Mouse (Mus musculus) stomach, postnatal 0 days (tissue): Measurements from ENCODE around the gene Gm11549.

Experiments used
- CTCF ChIP-seq: IDR thresholded peaks from 2 replicates; pipeline ENCODE4 v1.5.1; 2016; ENCODE audit warnings: antibody characterized with exemption, low read depth, mild to moderate bottlenecking, moderate library complexity
- EP300 ChIP-seq: optimal IDR thresholded peaks from 2 replicates; pipeline ENCODE3; 2016; ENCODE audit warnings: antibody characterized with exemption

DNA sequence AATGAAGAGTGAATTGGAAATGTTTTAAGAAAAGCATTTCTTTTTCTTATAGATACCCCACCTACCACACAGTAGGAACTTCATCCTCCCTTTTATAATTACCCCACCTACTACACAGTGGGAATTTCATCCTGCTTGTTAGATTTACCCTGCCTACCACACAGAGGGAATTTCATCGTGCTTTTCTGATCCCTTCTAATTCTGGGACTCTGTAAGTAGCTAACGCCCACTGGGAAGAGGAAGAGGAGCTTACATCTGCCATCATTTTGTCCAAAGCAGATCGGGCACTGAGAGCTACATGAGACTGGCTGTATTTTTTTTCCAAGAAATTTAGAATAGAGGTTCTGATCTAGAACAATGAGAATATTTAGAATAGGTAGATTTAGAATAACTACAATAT is 23.3 kb upstream of the Gm11549 start:
- TF ChIP-seq CTCF (no peak), EP300 (no peak)
